Mouse (Mus musculus) small intestine, adult 2 months (tissue): ENCODE measurements around the gene Setd4.

Experiments used
- CTCF ChIP-seq: fragments of 200-500 bp; IDR thresholded peaks from 2 replicates; pipeline ENCODE4 v1.5.1; 2012; ENCODE audit warnings: low read depth, mild to moderate bottlenecking, control low read depth, inconsistent platforms, low read length, moderate library complexity, mixed read lengths; ENCODE audit not compliant: insufficient replicate concordance, insufficient read length; ENCODE audit errors: extremely low read depth
- POLR2A ChIP-seq: fragments of 200-500 bp; IDR thresholded peaks from 2 replicates; pipeline ENCODE4 v1.6.1; 2012; ENCODE audit warnings: low read depth, mild to moderate bottlenecking, control low read depth, inconsistent platforms, low read length, moderate library complexity

DNA sequence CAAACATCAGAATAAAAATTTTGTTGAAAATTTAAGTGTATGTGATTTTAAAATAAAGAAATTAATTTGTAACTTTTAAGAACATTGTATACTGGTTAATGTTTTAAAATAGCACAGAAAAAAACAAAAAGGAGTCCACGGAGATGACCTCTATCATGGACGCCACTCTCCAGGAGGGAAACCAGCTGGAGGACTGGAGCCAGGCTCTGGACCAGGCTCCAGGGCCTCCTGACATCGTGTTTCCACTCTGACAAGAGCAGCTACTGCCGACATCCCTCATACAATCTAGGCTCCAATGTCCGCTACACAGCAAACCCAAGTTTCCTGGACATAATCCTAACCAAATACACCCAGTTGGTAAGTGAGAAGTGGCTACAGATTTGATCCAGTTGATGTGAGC, 8.1 kb downstream of the Setd4 start:
- no peak for TF ChIP-seq CTCF
- TF ChIP-seq POLR2A: no peak
